Mouse (Mus musculus) MEL (cell line): ENCODE results near the gene Slc25a43. TPM values are rescaled to one million over a fixed set of nuclear protein-coding genes. Genes with fewer than 3 reads are reported as not detected.

ENCODE experiments used
- DNase-seq: peaks from one replicate; pipeline ENCODE4 v3.0.0; 2011; ENCODE audit warnings: low read depth, low spot score
- H3K27ac ChIP-seq: 2 replicates; pipeline ENCODE4 v1.5.1; 2012; ENCODE audit warnings: low read depth, mild to moderate bottlenecking, control low read depth, low read length, moderate library complexity; ENCODE audit not compliant: control insufficient read depth
- H3K27me3 ChIP-seq, 2 experiments: fragments of 150-350 bp in 1 of 2; sonication (generic) in 1 of 2; 2 replicates each; pipeline ENCODE4 v1.6.1; 2012; ENCODE audit warnings: low read length in 2 of 2, mild to moderate bottlenecking in 2 of 2, improper control_type of control experiment in 1 of 2, moderate library complexity in 1 of 2; ENCODE audit not compliant: insufficient read depth in 2 of 2, control insufficient read depth in 1 of 2
- H3K36me3 ChIP-seq, 2 experiments: 2 replicates each; pipeline ENCODE4 v1.6.1; 2012 to 2014; ENCODE audit warnings: low read length in 2 of 2, improper control_type of control experiment in 1 of 2, inconsistent platforms in 1 of 2, mild to moderate bottlenecking in 1 of 2; ENCODE audit not compliant: insufficient read depth in 2 of 2, control insufficient read depth in 1 of 2
- H3K4me1 ChIP-seq, 2 experiments: fragments of 150-350 bp in 1 of 2; sonication (generic) in 1 of 2; 2 replicates each; pipeline ENCODE4 v1.6.1; 2012; ENCODE audit warnings: low read length in 2 of 2, improper control_type of control experiment in 1 of 2, mild to moderate bottlenecking in 1 of 2; ENCODE audit not compliant: insufficient read depth in 2 of 2, control insufficient read depth in 1 of 2
- H3K4me3 ChIP-seq, 2 experiments: fragments of 150-350 bp in 1 of 2; sonication (generic) in 1 of 2; 2 replicates each; pipeline ENCODE4 v1.5.1; 2012; ENCODE audit warnings: low read depth in 2 of 2, low read length in 2 of 2, mild to moderate bottlenecking in 2 of 2, moderate library complexity in 2 of 2, control low read depth in 1 of 2, improper control_type of control experiment in 1 of 2; ENCODE audit not compliant: control insufficient read depth in 1 of 2, insufficient read depth in 1 of 2
- H3K79me2 ChIP-seq: 2 replicates; pipeline ENCODE4 v1.6.1; 2012; ENCODE audit warnings: mild to moderate bottlenecking, low read length, moderate library complexity; ENCODE audit not compliant: control insufficient read depth, poor library complexity, insufficient read depth
- H3K9ac ChIP-seq: 2 replicates; pipeline ENCODE4 v1.6.1; 2012; ENCODE audit warnings: low read depth, mild to moderate bottlenecking, control low read depth, low read length, moderate library complexity; ENCODE audit not compliant: control insufficient read depth, poor library complexity, severe bottlenecking
- H3K9me3 ChIP-seq: fragments of 150-350 bp; sonication (generic); replicated peaks from 2 replicates; pipeline ENCODE4 v1.6.1; 2012; ENCODE audit warnings: mild to moderate bottlenecking, low read length, improper control_type of control experiment, moderate library complexity; ENCODE audit not compliant: insufficient read depth
- BHLHE40 ChIP-seq: IDR thresholded peaks from 2 replicates; pipeline ENCODE4 v1.6.1; 2012; ENCODE audit warnings: low read depth, mild to moderate bottlenecking, inconsistent platforms, low read length, improper control_type of control experiment, borderline replicate concordance
- CHD1 ChIP-seq: IDR thresholded peaks from 2 replicates; pipeline ENCODE4 v1.6.1; 2012; ENCODE audit warnings: low read depth, mild to moderate bottlenecking, inconsistent platforms, low read length, improper control_type of control experiment
- CTCF ChIP-seq, 3 experiments: IDR thresholded peaks in 2 of 3; conservative IDR thresholded peaks in 1 of 3; 2 replicates each; pipeline ENCODE4 v1.5.1; 2011 to 2012; ENCODE audit warnings: low read length in 3 of 3, low read depth in 2 of 3, mild to moderate bottlenecking in 2 of 3, improper control_type of control experiment in 1 of 3, inconsistent platforms in 1 of 3, mixed read lengths in 1 of 3, moderate library complexity in 1 of 3; ENCODE audit not compliant: control insufficient read depth in 1 of 3, insufficient read depth in 1 of 3, poor library complexity in 1 of 3, severe bottlenecking in 1 of 3
- ELF1 ChIP-seq: IDR thresholded peaks from 2 replicates; pipeline ENCODE4 v1.6.1; 2014; ENCODE audit warnings: low read depth, mild to moderate bottlenecking, inconsistent platforms, low read length, improper control_type of control experiment, moderate library complexity
- EP300 ChIP-seq, 2 experiments: IDR thresholded peaks; 2 replicates each; pipeline ENCODE4 v1.6.1; 2011; ENCODE audit warnings: improper control_type of control experiment in 2 of 2, low read length in 2 of 2, low read depth in 1 of 2, mild to moderate bottlenecking in 1 of 2
- ETS1 ChIP-seq: IDR thresholded peaks from 2 replicates; pipeline ENCODE4 v1.6.1; 2012; ENCODE audit warnings: low read depth, mild to moderate bottlenecking, inconsistent platforms, low read length, improper control_type of control experiment, moderate library complexity
- GABPA ChIP-seq: IDR thresholded peaks from 2 replicates; pipeline ENCODE4 v1.6.1; 2012; ENCODE audit warnings: low read depth, mild to moderate bottlenecking, inconsistent platforms, low read length, improper control_type of control experiment, moderate library complexity
- GATA1 ChIP-seq: IDR thresholded peaks from 2 replicates; pipeline ENCODE4 v1.6.1; 2011; ENCODE audit warnings: low read depth, low read length, improper control_type of control experiment
- HCFC1 ChIP-seq: IDR thresholded peaks from 2 replicates; pipeline ENCODE4 v1.6.1; 2012; ENCODE audit warnings: low read depth, mild to moderate bottlenecking, inconsistent platforms, low read length, improper control_type of control experiment, moderate library complexity
- JUND ChIP-seq: IDR thresholded peaks from 2 replicates; pipeline ENCODE4 v1.6.1; 2011; ENCODE audit warnings: low read depth, mild to moderate bottlenecking, improper control_type of control experiment, low read length
- KAT2A ChIP-seq: conservative IDR thresholded peaks from 2 replicates; pipeline ENCODE4 v1.6.1; 2012; ENCODE audit warnings: low read depth, low read length, improper control_type of control experiment, inconsistent platforms
- MAFK ChIP-seq: IDR thresholded peaks from 2 replicates; pipeline ENCODE4 v1.6.1; 2011; ENCODE audit warnings: low read depth, mild to moderate bottlenecking, low read length, improper control_type of control experiment, borderline replicate concordance
- MAZ ChIP-seq: IDR thresholded peaks from 2 replicates; pipeline ENCODE4 v1.6.1; 2012; ENCODE audit warnings: low read depth, mild to moderate bottlenecking, inconsistent platforms, low read length, improper control_type of control experiment
- MXI1 ChIP-seq: IDR thresholded peaks from 2 replicates; pipeline ENCODE4 v1.6.1; 2011; ENCODE audit warnings: mild to moderate bottlenecking, low read depth, low read length, improper control_type of control experiment
- MYB ChIP-seq: IDR thresholded peaks from 2 replicates; pipeline ENCODE4 v1.6.1; 2011; ENCODE audit warnings: mild to moderate bottlenecking, low read depth, low read length, improper control_type of control experiment
- MYC ChIP-seq: IDR thresholded peaks from 2 replicates; pipeline ENCODE4 v1.6.1; 2011; ENCODE audit warnings: low read depth, mild to moderate bottlenecking, low read length, improper control_type of control experiment, moderate library complexity
- NELFE ChIP-seq: IDR thresholded peaks from 2 replicates; pipeline ENCODE4 v1.6.1; 2011; ENCODE audit warnings: low read depth, low read length, improper control_type of control experiment
- NRF1 ChIP-seq: IDR thresholded peaks from 2 replicates; pipeline ENCODE4 v1.6.1; 2014; ENCODE audit warnings: low read depth, mild to moderate bottlenecking, inconsistent platforms, low read length, improper control_type of control experiment, moderate library complexity; ENCODE audit not compliant: poor library complexity, insufficient read depth, severe bottlenecking
- POLR2A ChIP-seq, 2 experiments: IDR thresholded peaks; 2 replicates each; pipeline ENCODE4 v1.6.1; 2011 to 2012; ENCODE audit warnings: low read length in 2 of 2, mild to moderate bottlenecking in 2 of 2, control low read depth in 1 of 2, improper control_type of control experiment in 1 of 2, low read depth in 1 of 2, moderate library complexity in 1 of 2; ENCODE audit not compliant: control insufficient read depth in 1 of 2, insufficient read depth in 1 of 2, poor library complexity in 1 of 2
- RAD21 ChIP-seq: IDR thresholded peaks from 2 replicates; pipeline ENCODE4 v1.6.1; 2011; ENCODE audit warnings: mild to moderate bottlenecking, low read depth, low read length, improper control_type of control experiment
- RCOR1 ChIP-seq: IDR thresholded peaks from 2 replicates; pipeline ENCODE4 v1.6.1; 2012; ENCODE audit warnings: low read depth, mild to moderate bottlenecking, inconsistent platforms, low read length, improper control_type of control experiment
- SIN3A ChIP-seq: IDR thresholded peaks from 2 replicates; pipeline ENCODE4 v1.6.1; 2012; ENCODE audit warnings: low read length, improper control_type of control experiment, inconsistent platforms
- SMC3 ChIP-seq: IDR thresholded peaks from 2 replicates; pipeline ENCODE4 v1.6.1; 2011; ENCODE audit warnings: low read depth, low read length, improper control_type of control experiment
- TAL1 ChIP-seq: IDR thresholded peaks from 2 replicates; pipeline ENCODE4 v1.6.1; 2012; ENCODE audit warnings: mild to moderate bottlenecking, inconsistent platforms, low read length, moderate library complexity, mixed read lengths
- TBP ChIP-seq: IDR thresholded peaks from 2 replicates; pipeline ENCODE4 v1.8.0; 2011; ENCODE audit warnings: low read depth, low read length, improper control_type of control experiment
- TCF12 ChIP-seq: IDR thresholded peaks from 2 replicates; pipeline ENCODE4 v1.6.1; 2014; ENCODE audit warnings: low read depth, mild to moderate bottlenecking, inconsistent platforms, low read length, improper control_type of control experiment, moderate library complexity
- UBTF ChIP-seq: IDR thresholded peaks from 2 replicates; pipeline ENCODE4 v1.6.1; 2012; ENCODE audit warnings: low read depth, mild to moderate bottlenecking, inconsistent platforms, low read length, improper control_type of control experiment, moderate library complexity, borderline replicate concordance; ENCODE audit not compliant: insufficient read depth
- USF1 ChIP-seq: IDR thresholded peaks from 2 replicates; pipeline ENCODE4 v1.6.1; 2014; ENCODE audit warnings: low read depth, mild to moderate bottlenecking, inconsistent platforms, low read length, improper control_type of control experiment, moderate library complexity
- ZC3H11A ChIP-seq: IDR thresholded peaks from 2 replicates; pipeline ENCODE4 v1.6.1; 2012; ENCODE audit warnings: low read depth, mild to moderate bottlenecking, inconsistent platforms, low read length, improper control_type of control experiment
- ZMIZ1 ChIP-seq: IDR thresholded peaks from 2 replicates; pipeline ENCODE4 v1.6.1; 2012; ENCODE audit warnings: low read depth, mild to moderate bottlenecking, inconsistent platforms, low read length, improper control_type of control experiment, moderate library complexity
- ZNF384 ChIP-seq: IDR thresholded peaks from 2 replicates; pipeline ENCODE4 v1.6.1; 2012; ENCODE audit warnings: low read depth, mild to moderate bottlenecking, inconsistent platforms, low read length, improper control_type of control experiment
- polyA plus RNA-seq, 2 experiments: library from polyadenylated mRNA; stranded (reverse) in 1 of 2; unstranded in 1 of 2; fragments of >175 nt in 1 of 2; fragments of >200 nt in 1 of 2; gene quantifications; 2 replicates each; pipeline versions ENCODE4 v1.2.1 to v1.2.4; 2012; ENCODE audit warnings: low replicate concordance in 2 of 2, low read depth in 1 of 2; ENCODE audit not compliant: insufficient read length in 2 of 2, insufficient read depth in 1 of 2, missing spikeins in 1 of 2
- total RNA-seq: library from RNA; depleted of rRNA; stranded (reverse); fragments of 300-350 nt; gene quantifications from 2 replicates; pipeline ENCODE4 v1.2.3, GENCODE M21; 2012

Gene Slc25a43
- total and polyA plus RNA-seq, 3 experiments: 1.4 to 8.3 TPM; not detected in 1

DNA sequence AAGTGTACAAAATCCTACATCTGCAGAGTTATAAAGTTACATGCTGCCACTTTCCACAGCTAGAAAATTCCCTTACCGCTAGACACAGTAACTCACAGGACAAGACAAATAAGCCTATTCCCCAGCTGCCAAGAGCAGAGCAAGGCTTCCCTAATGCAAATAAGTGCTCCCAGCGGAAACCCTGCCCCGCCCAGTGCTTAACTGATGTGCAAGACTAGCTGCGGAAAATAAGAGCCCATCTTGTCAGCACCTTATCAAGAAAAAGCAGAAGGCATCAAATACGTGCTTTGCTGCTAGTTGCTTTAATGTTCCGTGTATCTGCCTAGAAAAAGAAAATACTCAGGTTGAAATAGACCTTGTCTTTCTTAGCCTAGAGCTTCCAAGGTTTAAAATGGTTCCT lies 2.2 kb upstream of the Slc25a43 start:
- Histone ChIP-seq H3K4me1 (peaks cover 2 to 5% of the 10 kb centered on the region in 2 experiments; a peak in 3 of 4 replicates), H3K27me3 (no peaks in the 10 kb centered on the region), H3K9me3 (no peaks in the 10 kb centered on the region), H3K36me3 (peaks cover 0 to 14% of the 10 kb centered on the region in 2 experiments; a peak in 2 of 4 replicates), H3K27ac (peak overlapping the region; percentile 92), H3K9ac (peak overlapping the region; percentile 45), H3K79me2 (peaks cover 2% of the 10 kb centered on the region; the same call in 1 of the 2 replicates), H3K4me3 (peak overlapping the region; percentile 41 to 83)
- peak; percentile 88 for DNase-seq
- TF ChIP-seq MAZ (peak; percentile 58; the same call in 1 of the 2 replicates), MAFK (no peak), RAD21 (no peak), SIN3A (peak; percentile 61), POLR2A (IDR thresholded peaks at IDR 0.05; ENCODE audit: control insufficient read depth in 1 of 2, insufficient read depth in 1 of 2, low read depth in 1 of 2, low read length in 2 of 2, poor library complexity in 1 of 2) (peak in 1 of 2 experiments; percentile 41; a peak in 1 of 4 replicates), EP300 (IDR thresholded peaks at IDR 0.05; ENCODE audit: low read depth in 1 of 2, low read length in 2 of 2) (peak; percentile 70 to 80), CHD1 (0 out of 2 replicates have a peak, but pooled peaks have one; percentile 42), MYB (no peak), HCFC1 (no peak), ZNF384 (0 out of 2 replicates have a peak, but pooled peaks have one; percentile 33), USF1 (no peak), UBTF (no peak), NRF1 (no peak), GABPA (no peak), TBP (peak; percentile 51; the same call in 1 of the 2 replicates), MYC (no peak), ZC3H11A (no peak), ETS1 (peak; percentile 90), TCF12 (peak; percentile 74), GATA1 (peak; percentile 90), BHLHE40 (peak; percentile 63; the same call in 1 of the 2 replicates), SMC3 (no peak), MXI1 (no peak), CTCF (IDR thresholded peaks at IDR 0.05 in 2 of 3, conservative IDR thresholded peaks at IDR 0.05 in 1 of 3; ENCODE audit: control insufficient read depth in 1 of 3, insufficient read depth in 1 of 3, low read depth in 2 of 3, low read length in 3 of 3, poor library complexity in 1 of 3, severe bottlenecking in 1 of 3) (no peak), TAL1 (peak; percentile 63), JUND (no peak), RCOR1 (no peak), KAT2A (no peak), NELFE (0 out of 2 replicates have a peak, but pooled peaks have one; percentile 33), ELF1 (no peak), ZMIZ1 (peak; percentile 64; the same call in 1 of the 2 replicates)
